In genomic region chr6:121635878-121636371, GRCm38 (mm10) we compare ENCODE assay signal across 8 mouse cellular contexts. TPM values are rescaled to one million over a fixed set of nuclear protein-coding genes. Genes with fewer than 3 reads are reported as not detected.
A peak's percentile ranks its signal among the peaks of the same experiment; 100 is the strongest.
DNase-seq lines count a peak whose midpoint lies in the region; ATAC-seq and TF ChIP-seq lines count a peak whose summit lies in the region.

No protein-coding gene starts in this region.

- H3K27ac ChIP-seq in left cerebral cortex, adult 2 months = no peak overlapping the region
- 0 out of 2 replicates have a peak overlapping the region, but pooled peaks have one; percentile 4 for H3K27ac ChIP-seq in limb, embryonic 12.5 days

- no peaks in the 10 kb centered on the region for H3K4me1 ChIP-seq in limb, embryonic 12.5 days (replicated peaks)

- peak; percentile 12 to 18 for DNase-seq in left cerebral cortex, adult 2 months (ENCODE audit: extremely low spot score in 1 of 2, low spot score in 2 of 2)
- no peak for DNase-seq in left cerebral cortex, adult 11 months (ENCODE audit: low spot score)
- peak; percentile 61 for DNase-seq in embryo, embryonic 9.5 days (ENCODE audit: extremely low spot score)
- peak; percentile 18 for DNase-seq in hindlimb bud, embryonic 11.5 days (ENCODE audit: extremely low spot score, low read depth, low spot score)
- peak; percentile 58 for DNase-seq in retina, embryonic 14.5 days (ENCODE audit: low spot score)
- DNase-seq in spleen, adult 18-20 months = no peak

- no peaks in the 10 kb centered on the region for H3K36me3 ChIP-seq in limb, embryonic 12.5 days

- no peak; the same call in 1 of the 2 replicates for ATAC-seq in limb, embryonic 12.5 days (ENCODE audit: insufficient number of reproducible peaks, insufficient read depth, low FRiP score, low TSS enrichment, low read depth)
- no peak for ATAC-seq in activated CD4-positive, CD25-positive, alpha-beta regulatory T cell, adult 4 months

- no peaks in the 10 kb centered on the region for H3K9me3 ChIP-seq in limb, embryonic 12.5 days

- WGBS in limb, embryonic 12.5 days = 4% methylated on average over 12 of the region's 12 CpGs

- intact Hi-C loops in left cerebral cortex, adult 2 months (cut with DNase I) = no loop called here

- H3K27me3 ChIP-seq in limb, embryonic 12.5 days = no peaks in the 10 kb centered on the region

- peak overlapping the region; percentile 45 for H3K4me2 ChIP-seq in limb, embryonic 12.5 days

- no peak for TF ChIP-seq CTCF in left cerebral cortex, adult 2 months (IDR thresholded peaks at IDR 0.05)

- H3K4me3 ChIP-seq in left cerebral cortex, adult 2 months = peak overlapping the region; percentile 35
- H3K4me3 ChIP-seq in limb, embryonic 12.5 days (replicated peaks) = peak overlapping the region; percentile 21

- H3K9ac ChIP-seq in limb, embryonic 12.5 days (replicated peaks) = no peak overlapping the region; the same call in 1 of the 2 replicates

RNA-seq across cellular contexts. Expression of gene A2m, which starts 0.7 kb away (rescaled TPM):
- 1 to 10 TPM; 2.6 to 2.9 TPM for total RNA-seq in left cerebral cortex, adult 2 months (2021)
- 3.4 and 3.9 TPM in 2 replicates for polyA plus RNA-seq in limb, embryonic 12.5 days (2016; fragmentation: Nextera tagmentation; extraction: Ambion mirVana)
- polyA plus RNA-seq in activated CD4-positive, CD25-positive, alpha-beta regulatory T cell, adult 4 months (2017; shearing (Covaris generic)) = under 1 TPM in 1 of 2 experiments, not detected in 1; 0.42 TPM

Comparison
In these comparisons a context has a peak if more than half of its experiments do, and no peak if none do; other contexts are left out.
1. DNase-seq: peak in left cerebral cortex, adult 2 months (2 of 2), embryo, embryonic 9.5 days (single experiment), hindlimb bud, embryonic 11.5 days (single experiment) and retina, embryonic 14.5 days (single experiment); none in left cerebral cortex, adult 11 months (single experiment) and spleen, adult 18-20 months (0 of 2).